Mouse (Mus musculus): ENCODE results near the gene Rapgef4.

DNA sequence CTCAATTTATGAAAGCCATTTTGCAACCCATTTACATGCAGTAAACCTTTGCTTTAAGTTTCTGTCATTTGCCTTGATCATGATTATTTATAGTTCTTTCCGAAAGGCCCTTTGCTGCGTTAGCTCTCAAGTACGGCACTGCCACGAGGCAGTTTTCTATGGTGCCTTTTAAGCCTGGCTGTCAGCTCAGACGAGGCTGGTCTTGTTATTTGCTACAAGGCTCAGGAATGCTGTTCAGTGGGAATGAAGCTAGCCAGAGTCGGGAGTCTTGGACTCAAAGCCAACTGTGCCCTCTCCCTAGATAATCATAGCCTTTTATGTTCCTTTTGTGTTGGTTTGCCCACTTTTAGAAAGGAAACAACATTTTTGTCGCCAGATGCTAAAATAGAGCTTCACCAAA lies 240.7 kb downstream of the Rapgef4 start:
- TF ChIP-seq CTCF (IDR thresholded peaks at IDR 0.05; ENCODE audit: low read depth, low read length) (no peak), POLR2A (IDR thresholded peaks at IDR 0.05; ENCODE audit: extremely low read depth, insufficient read depth, low read length) (no peak)

All from liver, adult 2 months (tissue).